Mouse (Mus musculus) CH12.LX (cell line): Measurements from ENCODE around the gene Pds5a.

ENCODE experiments used
- CHD1 ChIP-seq: IDR thresholded peaks from 2 replicates; pipeline ENCODE4 v1.6.1; 2012; ENCODE audit warnings: low read depth, low read length, improper control_type of control experiment, inconsistent platforms
- CTCF ChIP-seq, 2 experiments: IDR thresholded peaks in 1 of 2; conservative IDR thresholded peaks in 1 of 2; 2 replicates each; pipeline ENCODE4 v1.5.1; 2011 to 2012; ENCODE audit warnings: low read depth in 2 of 2, low read length in 2 of 2, improper control_type of control experiment in 1 of 2, inconsistent platforms in 1 of 2, mild to moderate bottlenecking in 1 of 2, moderate library complexity in 1 of 2
- EP300 ChIP-seq: IDR thresholded peaks from 2 replicates; pipeline ENCODE4 v1.6.1; 2011; ENCODE audit warnings: low read length, improper control_type of control experiment
- ETS1 ChIP-seq: conservative IDR thresholded peaks from 2 replicates; pipeline ENCODE4 v1.6.1; 2012; ENCODE audit warnings: low read depth, mild to moderate bottlenecking, inconsistent platforms, low read length, improper control_type of control experiment, moderate library complexity
- HCFC1 ChIP-seq: IDR thresholded peaks from 2 replicates; pipeline ENCODE4 v1.6.1; 2012; ENCODE audit warnings: low read depth, mild to moderate bottlenecking, inconsistent platforms, low read length, improper control_type of control experiment
- IRF4 ChIP-seq: IDR thresholded peaks from 2 replicates; pipeline ENCODE4 v1.6.1; 2014; ENCODE audit warnings: low read depth, mild to moderate bottlenecking, inconsistent platforms, low read length, improper control_type of control experiment
- KAT2A ChIP-seq: IDR thresholded peaks from 2 replicates; pipeline ENCODE4 v1.6.1; 2012; ENCODE audit warnings: low read length, improper control_type of control experiment, inconsistent platforms; ENCODE audit not compliant: insufficient replicate concordance
- MAFK ChIP-seq: IDR thresholded peaks from 2 replicates; pipeline ENCODE4 v1.6.1; 2011; ENCODE audit warnings: low read length, improper control_type of control experiment; ENCODE audit not compliant: insufficient replicate concordance
- MAX ChIP-seq: IDR thresholded peaks from 2 replicates; pipeline ENCODE4 v1.6.1; 2011; ENCODE audit warnings: low read length, improper control_type of control experiment
- MEF2A ChIP-seq: IDR thresholded peaks from 2 replicates; pipeline ENCODE4 v1.6.1; 2014; ENCODE audit warnings: low read depth, mild to moderate bottlenecking, inconsistent platforms, low read length, improper control_type of control experiment, borderline replicate concordance
- POLR2A ChIP-seq: IDR thresholded peaks from 2 replicates; pipeline ENCODE4 v1.6.1; 2011; ENCODE audit warnings: low read depth, mild to moderate bottlenecking, improper control_type of control experiment, low read length
- USF2 ChIP-seq: conservative IDR thresholded peaks from 2 replicates; pipeline ENCODE4 v1.6.1; 2011; ENCODE audit warnings: low read depth, low read length, improper control_type of control experiment
- ZNF384 ChIP-seq: IDR thresholded peaks from 2 replicates; pipeline ENCODE4 v1.6.1; 2012; ENCODE audit warnings: low read depth, low read length, improper control_type of control experiment, inconsistent platforms

DNA sequence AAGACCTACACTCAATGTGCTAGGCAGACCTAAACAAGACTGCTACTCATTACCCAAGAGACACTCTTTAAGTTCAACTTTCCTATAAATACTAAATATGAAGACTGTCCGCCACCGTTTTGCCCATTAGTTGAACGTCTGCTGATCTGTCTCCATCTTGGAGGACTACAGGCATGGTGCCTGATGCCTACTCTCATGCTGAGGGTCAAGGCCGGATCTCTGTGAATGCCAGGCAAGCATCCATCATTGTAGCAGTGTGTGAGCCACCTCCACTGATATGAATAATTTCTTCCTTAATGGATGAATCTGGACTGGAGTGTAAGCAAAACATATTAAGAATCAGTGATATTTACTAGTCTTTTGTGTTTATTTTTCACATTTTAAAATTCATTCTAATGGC is 87.5 kb downstream of the Pds5a start:
- TF ChIP-seq EP300 (no peak), CHD1 (no peak), MAX (no peak), IRF4 (no peak), MAFK (no peak), ZNF384 (no peak), POLR2A (no peak), USF2 (no peak), CTCF (conservative IDR thresholded peaks at IDR 0.05 in 1 of 2, IDR thresholded peaks at IDR 0.05 in 1 of 2; ENCODE audit: low read depth in 2 of 2, low read length in 2 of 2) (no peak), HCFC1 (no peak), MEF2A (no peak), ETS1 (no peak), KAT2A (no peak)
